Mouse (Mus musculus) neural tube, embryonic 12.5 days (tissue): Measurements from ENCODE around the gene Sema7a. TPM values are rescaled to one million over a fixed set of nuclear protein-coding genes. Genes with fewer than 3 reads are reported as not detected.

Experiments used
- ATAC-seq: fragments of 200-750 bp; cut with Nextera tagmentation; 2 replicates; pipeline ENCODE4 v1.8.0; 2017; ENCODE audit warnings: low read depth, mild to moderate bottlenecking, moderate TSS enrichment, moderate library complexity; ENCODE audit not compliant: low FRiP score
- H3K27ac ChIP-seq: fragments of 300-500 bp; sonication (generic); 2 replicates; pipeline ENCODE4 v1.5.1; 2016
- H3K27me3 ChIP-seq: fragments of 300-500 bp; sonication (generic); replicated peaks from 2 replicates; pipeline ENCODE4 v1.6.1; 2016; ENCODE audit warnings: mild to moderate bottlenecking
- H3K36me3 ChIP-seq: fragments of 300-500 bp; sonication (generic); 2 replicates; pipeline ENCODE4 v1.6.1; 2016; ENCODE audit warnings: mild to moderate bottlenecking
- H3K4me1 ChIP-seq: fragments of 300-500 bp; sonication (generic); 2 replicates; pipeline ENCODE4 v1.6.1; 2016
- H3K4me2 ChIP-seq: fragments of 300-500 bp; sonication (generic); replicated peaks from 2 replicates; pipeline ENCODE4 v1.6.1; 2016; ENCODE audit warnings: mild to moderate bottlenecking
- H3K4me3 ChIP-seq: fragments of 300-500 bp; sonication (generic); 2 replicates; pipeline ENCODE4 v1.5.1; 2016
- H3K9ac ChIP-seq: fragments of 300-500 bp; sonication (generic); 2 replicates; pipeline ENCODE4 v1.6.1; 2016; ENCODE audit warnings: mild to moderate bottlenecking
- H3K9me3 ChIP-seq: fragments of 300-500 bp; sonication (generic); 2 replicates; pipeline ENCODE4 v1.6.1; 2016; ENCODE audit warnings: mild to moderate bottlenecking
- WGBS: fragments of 180-500 bp; shearing (Covaris S2); methylation state at CpG from one replicate; pipeline ENCODE4 v1.1.7; 2016; 5-methylcytosine and 5-hydroxymethylcytosine counted together
- polyA plus RNA-seq: library from polyadenylated mRNA; unstranded; fragments of >200 nt; fragmentation: Nextera tagmentation; extraction: Ambion mirVana; gene quantifications from 2 replicates; pipeline ENCODE4 v1.2.1, GENCODE M21; 2016

Gene Sema7a
- polyA plus RNA-seq, 1 experiment from 2014 or later = 0.85 TPM

DNA sequence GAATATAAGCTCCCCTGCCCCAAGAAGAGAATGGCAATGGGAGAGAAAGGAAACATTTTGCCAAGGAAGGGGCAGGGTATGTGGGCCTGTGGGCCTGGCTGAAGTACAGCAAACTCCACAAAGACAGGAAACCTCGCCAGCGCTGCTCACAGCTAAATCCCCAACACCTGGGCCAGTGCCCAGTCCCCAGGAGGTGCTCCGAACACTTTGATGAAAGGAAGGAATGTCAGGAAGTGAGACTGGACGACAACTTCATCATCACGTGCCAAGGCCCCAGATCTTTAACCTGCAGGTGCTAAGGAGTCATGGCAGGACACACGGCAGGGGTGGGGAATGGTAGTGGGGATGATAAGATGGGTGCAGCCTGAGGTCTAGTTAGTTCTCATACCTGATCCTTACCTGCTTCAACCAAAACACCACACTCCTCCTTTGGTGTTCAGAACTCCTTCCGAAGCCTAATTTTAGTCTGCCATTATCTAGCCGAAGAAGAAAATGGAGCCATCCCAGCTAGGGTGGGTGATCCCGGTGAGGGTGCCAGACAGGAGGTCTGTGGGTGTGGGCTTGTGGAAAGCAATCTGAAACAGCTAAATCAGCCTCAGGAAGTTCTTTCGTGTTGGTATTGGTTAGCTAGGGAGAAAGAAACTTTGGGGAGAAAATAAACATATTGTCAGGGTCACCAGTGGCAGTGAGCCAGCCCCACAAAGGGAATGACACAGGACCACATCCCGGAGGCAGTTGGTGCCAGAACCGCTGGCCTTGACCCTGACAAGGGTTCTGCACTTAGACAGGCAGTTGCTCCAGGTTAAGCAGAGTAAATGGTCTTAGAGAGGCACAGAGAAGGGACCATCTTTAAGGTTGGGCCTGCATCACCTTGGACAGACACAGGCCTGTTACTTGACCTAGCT, 25.6 kb downstream of the Sema7a start:
- no peak for ATAC-seq
- H3K27me3 ChIP-seq = no peaks in the 10 kb centered on the region; the same call in 1 of the 2 replicates
- H3K9me3 ChIP-seq = no peaks in the 10 kb centered on the region
- no peak overlapping the region for H3K9ac ChIP-seq
- H3K4me2 ChIP-seq = no peak overlapping the region
- H3K36me3 ChIP-seq = peaks cover 13% of the 10 kb centered on the region
- H3K4me1 ChIP-seq = no peaks in the 10 kb centered on the region
- H3K27ac ChIP-seq = no peak overlapping the region
- WGBS = 82% methylated on average over 12 of the region's 12 CpGs
- no peak overlapping the region for H3K4me3 ChIP-seq

GRCm38 (mm10) chr9:57967237-57967960, 27.5 kb downstream of the Sema7a start:
- no peak overlapping the region for H3K9ac ChIP-seq
- no peaks in the 10 kb centered on the region for H3K9me3 ChIP-seq
- H3K27ac ChIP-seq = no peak overlapping the region
- no peak overlapping the region for H3K4me2 ChIP-seq
- no peaks in the 10 kb centered on the region for H3K4me1 ChIP-seq
- H3K36me3 ChIP-seq = no peaks in the 10 kb centered on the region
- H3K4me3 ChIP-seq = no peak overlapping the region
- no peak for ATAC-seq
- 84% methylated on average over 14 of the region's 14 CpGs for WGBS
- no peaks in the 10 kb centered on the region for H3K27me3 ChIP-seq

DNA sequence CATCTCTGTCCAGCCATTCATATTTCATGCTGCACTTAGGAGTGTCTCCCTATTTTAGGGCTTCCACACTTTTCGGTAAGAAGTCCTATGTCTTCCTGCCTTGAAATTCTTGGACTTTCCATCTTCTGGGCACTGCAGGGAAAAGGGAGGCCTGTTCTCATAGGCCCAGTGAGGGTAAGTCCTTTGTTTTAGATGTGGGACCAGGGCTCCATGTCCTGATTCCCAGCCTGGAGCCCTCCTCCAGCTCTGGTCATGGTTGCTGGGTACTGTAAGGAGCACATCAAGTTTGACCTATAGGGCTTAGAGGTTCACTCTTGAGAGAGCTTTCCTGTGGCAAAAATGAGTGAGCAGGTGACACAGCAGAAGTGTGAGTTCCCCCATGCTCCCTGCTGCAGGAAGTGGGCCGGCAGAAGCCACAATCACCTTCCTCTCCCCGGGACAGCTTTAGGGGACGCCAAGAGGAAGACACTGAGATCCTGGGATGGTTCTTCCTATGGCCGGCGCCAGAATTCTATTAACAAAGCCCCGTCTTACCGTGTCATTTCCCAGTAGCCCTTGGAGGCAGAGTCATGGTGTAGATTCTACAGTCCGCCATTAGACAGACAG, 28.4 kb downstream of the Sema7a start:
- 88% methylated on average over 9 of the region's 9 CpGs for WGBS
- no peak overlapping the region for H3K4me2 ChIP-seq
- ATAC-seq = no peak
- H3K27me3 ChIP-seq = no peaks in the 10 kb centered on the region
- no peak overlapping the region for H3K27ac ChIP-seq
- H3K4me3 ChIP-seq = no peak overlapping the region
- no peaks in the 10 kb centered on the region for H3K4me1 ChIP-seq
- no peaks in the 10 kb centered on the region for H3K9me3 ChIP-seq
- no peaks in the 10 kb centered on the region for H3K36me3 ChIP-seq
- no peak overlapping the region for H3K9ac ChIP-seq

- H3K36me3 ChIP-seq = no peaks in the 10 kb centered on the region
- WGBS = 91% methylated on average over 8 of the region's 8 CpGs
These were observed 29.1 kb downstream of the Sema7a start for GRCm38 (mm10) chr9:57968783-57969542.

GRCm38 (mm10) chr9:57969736-57970495, 30.0 kb downstream of the Sema7a start:
- Histone ChIP-seq H3K27ac (no peak overlapping the region), H3K9ac (no peak overlapping the region), H3K9me3 (no peaks in the 10 kb centered on the region), H3K27me3 (no peaks in the 10 kb centered on the region; the same call in 1 of the 2 replicates), H3K4me3 (no peak overlapping the region), H3K36me3 (no peaks in the 10 kb centered on the region), H3K4me2 (no peak overlapping the region), H3K4me1 (no peaks in the 10 kb centered on the region)
- no peak for ATAC-seq
- WGBS = 75% methylated on average over 11 of the region's 11 CpGs

More at GRCm38 (mm10) chr9:57968783-57969542, 29.1 kb downstream of the Sema7a start:
- H3K27ac ChIP-seq = no peak overlapping the region
- H3K4me2 ChIP-seq = no peak overlapping the region
- H3K9me3 ChIP-seq = no peaks in the 10 kb centered on the region
- no peak for ATAC-seq
- H3K9ac ChIP-seq = no peak overlapping the region
- no peak overlapping the region for H3K4me3 ChIP-seq
- no peaks in the 10 kb centered on the region for H3K27me3 ChIP-seq
- H3K4me1 ChIP-seq = no peaks in the 10 kb centered on the region

GRCm38 (mm10) chr9:57971413-57971812, 31.5 kb downstream of the Sema7a start:
- no peak for ATAC-seq
- Histone ChIP-seq H3K9ac (no peak overlapping the region), H3K9me3 (no peaks in the 10 kb centered on the region), H3K4me1 (no peaks in the 10 kb centered on the region), H3K4me3 (no peak overlapping the region), H3K4me2 (no peak overlapping the region), H3K27ac (no peak overlapping the region), H3K36me3 (no peaks in the 10 kb centered on the region), H3K27me3 (no peaks in the 10 kb centered on the region; the same call in 1 of the 2 replicates)
- WGBS = 89% methylated on average over 5 of the region's 5 CpGs

DNA sequence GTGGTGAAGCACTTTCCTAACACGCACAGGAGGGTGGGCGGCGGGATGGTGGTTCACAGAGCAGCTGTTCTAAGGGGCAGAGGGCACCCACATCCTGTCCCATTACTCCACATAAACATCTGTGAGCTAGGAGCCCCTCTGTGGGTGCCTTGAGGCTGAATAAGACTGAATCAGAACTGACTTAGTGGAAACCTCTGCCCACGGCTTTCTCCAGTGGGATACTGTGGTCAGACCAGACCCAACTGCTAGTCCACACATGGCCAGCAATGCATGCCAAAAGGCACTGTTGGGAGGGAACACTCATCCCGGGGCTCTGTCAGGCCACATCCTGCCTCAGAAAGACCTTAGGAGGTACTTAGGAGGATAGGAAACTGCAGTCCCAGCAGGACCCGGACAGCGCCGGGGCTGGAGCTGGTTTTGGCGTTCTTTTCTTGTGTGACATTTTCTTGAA, 32.3 kb downstream of the Sema7a start:
- no peaks in the 10 kb centered on the region for H3K4me1 ChIP-seq
- H3K27me3 ChIP-seq = no peaks in the 10 kb centered on the region; the same call in 1 of the 2 replicates
- H3K4me3 ChIP-seq = no peak overlapping the region
- no peak overlapping the region for H3K27ac ChIP-seq
- no peak overlapping the region for H3K9ac ChIP-seq
- H3K9me3 ChIP-seq = no peaks in the 10 kb centered on the region
- ATAC-seq = no peak
- 66% methylated on average over 9 of the region's 9 CpGs for WGBS
- H3K4me2 ChIP-seq = no peak overlapping the region
- no peaks in the 10 kb centered on the region for H3K36me3 ChIP-seq

DNA sequence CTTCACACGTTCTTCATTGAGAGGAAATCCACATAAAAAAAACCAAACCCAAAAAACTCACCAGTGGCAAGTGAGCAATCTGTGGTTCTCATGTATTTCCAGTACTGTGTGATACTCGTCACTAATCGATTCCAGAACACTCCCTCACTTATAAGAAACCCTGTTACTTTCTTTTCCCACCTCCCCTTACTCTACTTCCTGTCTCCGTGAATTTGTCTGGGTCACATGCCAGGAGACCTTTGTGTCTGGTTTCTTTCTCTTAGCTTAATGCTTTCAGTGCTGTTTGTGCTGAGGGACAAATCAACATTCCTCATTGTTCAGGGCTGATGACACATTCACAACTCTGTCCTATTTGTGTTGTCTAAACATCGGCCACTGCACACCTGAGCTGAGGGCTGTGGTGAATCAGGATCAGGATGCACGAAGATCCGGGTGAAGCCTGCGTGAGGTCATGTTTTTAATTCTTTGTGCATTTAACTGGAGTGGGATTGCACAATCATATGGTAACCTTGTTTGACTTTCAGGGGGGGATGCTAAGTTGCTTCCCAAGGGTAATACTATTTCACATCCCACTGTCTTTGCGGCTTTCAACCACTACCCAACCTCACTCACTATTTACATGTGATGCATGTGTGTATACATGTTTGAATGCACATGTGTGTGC, 33.0 kb downstream of the Sema7a start:
- no peak overlapping the region for H3K4me3 ChIP-seq
- 72% methylated on average over 9 of the region's 9 CpGs for whole genome bisulfite sequencing
- no peak overlapping the region for H3K4me2 ChIP-seq
- H3K36me3 ChIP-seq = no peaks in the 10 kb centered on the region
- no peak overlapping the region for H3K27ac ChIP-seq
- H3K27me3 ChIP-seq = no peaks in the 10 kb centered on the region; the same call in 1 of the 2 replicates
- H3K4me1 ChIP-seq = no peaks in the 10 kb centered on the region
- no peak for ATAC-seq
- no peaks in the 10 kb centered on the region for H3K9me3 ChIP-seq
- H3K9ac ChIP-seq = no peak overlapping the region

DNA sequence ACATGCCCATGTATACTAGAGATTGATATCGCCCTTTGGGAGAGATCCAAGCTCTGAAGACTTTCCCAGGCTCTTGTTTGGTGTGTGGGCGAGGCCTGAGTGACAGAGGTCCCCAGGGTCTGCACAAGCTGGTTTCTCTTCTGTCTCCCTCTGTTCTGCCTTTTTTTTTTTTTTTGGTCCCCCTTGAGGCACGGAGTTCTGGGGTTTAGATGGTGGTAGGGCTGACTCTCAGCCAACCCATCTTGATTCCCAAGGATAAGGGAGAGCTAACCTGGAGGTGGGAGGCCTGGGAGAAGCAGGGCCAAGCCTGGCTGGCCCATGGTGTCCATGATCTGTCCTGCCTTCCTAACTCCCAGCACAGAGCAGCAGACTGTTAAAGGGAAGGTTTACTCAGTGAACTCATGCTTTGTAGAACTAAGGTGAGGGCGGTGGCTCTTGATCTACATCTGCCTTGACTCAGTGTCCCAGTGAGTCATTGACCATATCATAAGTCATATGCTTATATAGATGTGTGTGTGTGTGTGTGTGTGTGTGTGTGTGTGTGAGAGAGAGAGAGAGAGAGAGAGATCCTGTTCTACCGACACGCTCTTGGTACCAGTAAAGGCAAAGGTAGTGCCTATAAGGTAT, 33.6 kb downstream of the Sema7a start:
- WGBS = 83% methylated on average over 6 of the region's 6 CpGs
- no peaks in the 10 kb centered on the region for H3K36me3 ChIP-seq

GRCm38 (mm10) chr9:57974221-57974620, 34.3 kb downstream of the Sema7a start:
- H3K4me3 ChIP-seq = no peak overlapping the region
- H3K9me3 ChIP-seq = no peaks in the 10 kb centered on the region
- H3K27ac ChIP-seq = no peak overlapping the region
- no peak for ATAC-seq
- 66% methylated on average over 5 of the region's 5 CpGs for WGBS
- H3K27me3 ChIP-seq = no peaks in the 10 kb centered on the region; the same call in 1 of the 2 replicates
- no peak overlapping the region for H3K9ac ChIP-seq
- no peaks in the 10 kb centered on the region for H3K36me3 ChIP-seq
- H3K4me1 ChIP-seq = no peaks in the 10 kb centered on the region
- no peak overlapping the region for H3K4me2 ChIP-seq

More for the DNA sequence above, 33.6 kb downstream of the Sema7a start:
- Histone ChIP-seq H3K9ac (no peak overlapping the region), H3K4me3 (no peak overlapping the region), H3K4me2 (no peak overlapping the region), H3K9me3 (no peaks in the 10 kb centered on the region), H3K27me3 (no peaks in the 10 kb centered on the region; the same call in 1 of the 2 replicates), H3K27ac (no peak overlapping the region), H3K4me1 (no peaks in the 10 kb centered on the region)
- no peak for ATAC-seq
